Mouse (Mus musculus) kidney, adult 18-20 months (tissue): Measurements from ENCODE around the gene Tbxas1.

Experiments used
- DNase-seq: peaks from one replicate; pipeline ENCODE4 v3.0.0; 2021

The Tbxas1 gene

GRCm38 (mm10) chr6:38967988-38968387 lies 92.8 kb downstream of the Tbxas1 start:
- DNase-seq, result no peak

- no peak for DNase-seq
Measured at GRCm38 (mm10) chr6:38969944-38970740, 94.9 kb downstream of the Tbxas1 start.

DNA sequence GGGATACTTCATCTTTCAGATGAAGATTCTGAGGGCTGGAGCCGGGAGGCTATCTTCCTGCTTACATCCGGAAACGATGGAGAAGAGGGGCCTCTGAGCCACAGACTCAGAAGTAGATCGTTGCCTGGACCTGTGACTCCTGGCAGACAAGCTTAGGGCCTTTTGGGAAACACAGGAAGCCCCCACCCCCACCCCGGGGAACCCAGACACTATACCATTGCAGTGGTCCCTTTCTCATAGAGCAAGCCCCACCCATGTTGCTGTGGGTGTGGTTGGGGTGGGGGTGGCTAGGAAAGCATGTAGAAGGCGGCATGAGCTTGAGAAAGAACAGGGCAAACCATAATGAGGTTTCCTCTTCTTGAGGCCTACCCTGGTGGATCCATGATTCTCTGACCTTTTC lies 95.6 kb downstream of the Tbxas1 start:
- DNase-seq, result no peak

- no peak for DNase-seq
Measured at GRCm38 (mm10) chr6:38972826-38973225, 97.6 kb downstream of the Tbxas1 start.

DNA sequence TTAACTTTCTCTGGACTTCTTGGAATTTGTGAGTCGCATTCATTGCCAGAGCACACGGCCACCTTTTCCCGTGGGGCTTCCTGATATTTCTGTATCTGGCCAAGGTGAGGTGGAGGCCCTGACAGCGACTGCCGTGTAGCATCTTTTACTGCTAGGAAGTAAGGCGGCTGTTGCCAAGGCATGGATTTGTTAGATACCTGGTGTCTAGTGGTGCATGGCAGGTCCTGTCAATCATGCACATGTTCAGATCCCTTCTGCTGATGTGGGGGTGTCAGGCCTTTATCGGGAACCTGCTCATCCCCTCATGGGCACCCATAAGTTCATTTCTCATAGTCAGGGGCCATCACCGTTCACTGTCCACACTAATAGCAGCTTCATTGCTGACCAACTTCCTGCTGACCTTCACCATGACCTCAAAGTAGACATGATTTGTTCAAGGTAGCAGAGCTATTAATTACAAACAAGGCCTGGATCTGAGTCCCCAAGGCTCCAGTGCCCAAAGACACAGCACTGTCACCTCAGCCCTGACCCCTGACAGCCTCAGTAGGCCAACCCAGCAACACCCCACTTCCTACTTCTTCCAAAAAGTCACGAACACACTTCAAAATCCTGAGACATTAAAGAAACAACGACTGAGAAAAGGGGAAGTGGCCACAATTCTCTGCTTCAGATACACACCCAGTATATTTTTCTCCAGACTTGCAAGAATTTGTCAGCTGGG lies 98.4 kb downstream of the Tbxas1 start:
- peak; percentile 55 for DNase-seq

- peak; percentile 81 for DNase-seq
Measured at GRCm38 (mm10) chr6:38974162-38974525, 98.9 kb downstream of the Tbxas1 start.

- DNase-seq, result no peak
Measured at GRCm38 (mm10) chr6:38974536-38975268, 99.5 kb downstream of the Tbxas1 start.

DNA sequence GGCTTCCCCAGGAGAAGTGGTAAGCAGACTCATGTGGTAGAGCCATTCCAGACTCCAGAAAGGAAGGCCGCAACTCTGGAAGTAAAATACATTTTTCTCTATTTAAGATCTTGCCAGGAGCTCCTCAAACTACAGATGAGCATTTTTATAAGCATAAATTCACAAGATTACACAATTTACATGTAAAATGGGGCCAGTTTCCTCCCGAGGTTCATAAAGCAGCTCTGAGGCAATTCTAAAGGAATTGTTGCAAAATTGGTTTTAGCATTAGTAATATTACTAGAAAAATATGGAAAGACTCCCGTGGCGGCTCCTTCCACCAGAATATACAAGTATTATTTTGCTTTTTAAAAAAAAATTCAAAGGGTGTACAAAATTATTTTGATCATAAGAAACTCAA lies 100.7 kb downstream of the Tbxas1 start:
- no peak for DNase-seq

DNA sequence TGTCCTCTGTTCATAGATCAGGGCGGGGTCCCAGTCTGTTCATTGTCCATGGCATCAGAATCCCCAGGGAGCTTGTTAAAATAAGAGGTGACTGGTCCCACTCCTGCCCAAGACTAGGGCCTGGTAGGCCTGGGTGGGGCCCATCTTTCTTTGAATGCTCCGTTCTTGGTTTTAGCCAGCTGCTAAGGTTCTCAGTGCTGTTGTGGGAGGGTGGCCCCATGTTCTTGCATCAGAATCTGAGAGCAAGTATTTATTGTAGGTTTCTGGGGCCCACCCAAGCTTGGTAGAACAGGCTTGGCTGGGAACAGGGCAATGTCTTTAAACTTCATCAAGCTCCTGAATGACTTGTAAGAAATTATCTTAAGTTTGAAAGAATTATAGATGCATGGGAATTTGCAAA lies 101.2 kb downstream of the Tbxas1 start:
- DNase-seq, result no peak

DNA sequence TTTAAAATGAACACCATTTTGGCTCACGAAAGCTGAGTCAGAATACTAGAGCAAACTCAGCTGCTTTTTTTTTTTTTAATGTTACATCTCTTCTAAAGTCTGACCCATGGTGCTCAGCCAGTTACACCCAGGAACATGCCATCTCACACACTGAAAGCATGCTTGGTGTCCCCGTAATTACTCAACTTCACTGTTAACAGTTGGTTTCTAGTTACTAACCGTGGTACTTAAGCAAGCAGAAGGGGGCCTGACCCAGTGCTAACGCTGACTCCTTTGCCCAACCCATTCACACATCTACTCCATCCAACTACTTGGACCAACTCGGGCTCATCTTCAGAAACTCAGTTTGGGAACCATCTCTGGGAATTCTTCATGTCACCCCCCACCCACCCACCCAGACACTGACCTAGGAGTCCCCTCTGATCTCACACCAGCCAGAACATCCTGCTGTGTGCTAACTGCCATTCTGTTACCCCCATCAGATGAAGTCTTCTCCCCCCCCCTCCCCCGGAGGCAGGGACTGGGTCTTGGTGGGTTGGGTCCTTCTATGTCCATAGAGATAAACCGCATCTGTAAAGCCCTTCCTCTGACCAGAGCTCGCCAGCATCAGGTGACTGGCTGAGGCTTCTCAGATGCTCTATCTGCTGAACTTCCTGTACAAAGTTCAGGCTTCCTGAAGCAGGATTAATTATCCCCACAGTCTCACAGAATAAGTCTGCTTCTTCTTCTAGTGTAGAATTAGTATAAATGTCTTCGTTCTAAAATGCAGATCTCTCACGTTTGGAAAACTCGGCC lies 105.9 kb downstream of the Tbxas1 start:
- peak; percentile 35 for DNase-seq

DNA sequence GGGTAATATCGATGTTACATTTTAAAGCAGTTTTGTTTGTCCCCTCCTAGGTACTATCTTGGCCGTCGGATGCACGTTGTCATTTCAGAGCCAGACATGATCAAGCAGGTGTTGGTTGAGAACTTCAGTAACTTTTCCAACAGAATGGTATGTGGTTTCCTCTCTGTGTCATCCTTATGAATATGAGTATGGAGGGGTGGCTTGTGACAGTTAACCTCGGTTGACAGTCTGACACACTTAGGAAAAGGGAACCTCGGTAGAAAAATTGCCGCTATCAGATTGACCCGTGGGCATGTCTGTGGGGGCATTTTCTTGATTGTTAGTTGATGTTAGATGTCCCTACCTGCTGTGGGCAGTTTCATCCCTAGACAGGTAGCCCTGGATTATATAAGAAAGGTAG lies 106.9 kb downstream of the Tbxas1 start:
- no peak for DNase-seq

DNA sequence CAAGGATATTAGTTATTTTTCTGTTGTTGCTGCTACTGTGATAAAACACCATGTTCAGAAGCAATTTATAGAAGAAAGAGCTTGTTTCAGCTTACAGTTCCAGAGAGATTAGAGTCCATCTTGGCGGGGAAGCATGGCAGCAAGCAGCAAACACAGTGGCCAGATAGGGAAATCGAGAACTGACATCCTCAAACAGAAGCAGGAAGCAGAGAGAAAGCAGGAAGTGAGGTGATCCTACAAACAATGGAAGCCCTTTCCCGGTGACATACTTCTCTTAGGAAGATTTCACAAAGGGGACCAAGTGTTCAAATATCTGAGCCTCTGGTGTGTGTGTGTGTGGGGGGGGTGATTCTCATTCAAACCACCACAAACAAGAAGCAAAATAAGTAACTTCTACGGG lies 107.5 kb downstream of the Tbxas1 start:
- no peak for DNase-seq

GRCm38 (mm10) chr6:38983060-38983459 lies 107.9 kb downstream of the Tbxas1 start:
- DNase-seq, result peak; percentile 76

DNA sequence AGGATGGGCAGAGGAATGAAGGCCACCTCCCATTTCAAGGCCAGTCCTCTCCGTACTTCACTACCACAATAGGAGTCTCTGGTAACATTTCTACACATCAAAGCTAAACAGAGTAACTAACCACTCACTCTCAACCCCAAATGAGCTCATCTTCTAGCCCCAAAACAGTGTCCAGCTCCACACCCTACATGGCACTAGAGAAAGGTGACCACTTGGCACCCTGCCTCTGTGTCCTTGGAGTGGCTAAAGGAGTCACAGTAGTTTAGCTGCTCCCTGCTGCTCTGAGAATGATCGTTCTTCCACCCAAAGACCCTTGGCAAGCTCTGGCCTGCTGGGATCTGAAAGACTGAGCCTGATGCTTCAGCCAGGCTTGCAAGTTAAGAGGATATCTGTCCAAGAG lies 109.4 kb downstream of the Tbxas1 start:
- DNase-seq, result no peak

DNA sequence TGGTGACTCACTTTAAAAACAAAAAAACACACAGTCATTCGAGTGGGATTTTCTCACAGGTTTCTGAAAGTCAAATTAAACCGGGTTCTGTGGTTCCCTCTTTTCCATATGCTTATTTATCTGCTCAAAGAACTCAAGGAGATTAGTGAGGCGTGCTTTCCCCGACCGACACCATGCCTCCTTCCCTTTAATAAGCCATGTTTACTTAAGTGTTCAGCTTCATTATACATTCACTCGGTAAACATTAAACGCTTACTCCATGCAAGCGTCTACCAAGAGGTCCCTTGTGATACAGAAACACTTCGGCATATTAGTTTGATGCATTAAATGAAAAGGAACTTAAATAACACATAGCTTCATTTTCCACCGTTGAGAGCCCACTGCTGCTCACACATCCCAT lies 111.4 kb downstream of the Tbxas1 start:
- DNase-seq, result no peak

DNA sequence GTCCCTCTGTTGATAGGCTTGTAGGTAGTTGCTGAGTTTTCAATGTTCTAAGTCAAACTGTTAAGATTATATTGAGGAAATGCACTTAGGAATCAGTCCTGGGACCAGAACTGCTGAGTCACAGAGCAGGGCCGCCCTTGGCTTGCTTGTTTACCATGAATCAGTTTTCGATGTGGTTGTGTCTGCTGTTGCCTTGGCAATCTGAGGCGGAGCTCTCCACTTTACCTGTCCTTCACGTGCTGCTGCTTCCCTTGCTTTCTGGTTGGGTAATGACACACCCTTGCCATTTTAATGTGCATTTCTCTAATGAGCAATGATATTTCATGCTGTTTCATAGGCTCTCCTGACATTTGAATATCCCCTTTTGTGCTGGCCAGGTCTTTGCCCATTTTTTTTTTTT lies 116.8 kb downstream of the Tbxas1 start:
- DNase-seq, result no peak

- DNase-seq, result no peak
Measured at GRCm38 (mm10) chr6:38995774-38996173, 120.6 kb downstream of the Tbxas1 start.

DNA sequence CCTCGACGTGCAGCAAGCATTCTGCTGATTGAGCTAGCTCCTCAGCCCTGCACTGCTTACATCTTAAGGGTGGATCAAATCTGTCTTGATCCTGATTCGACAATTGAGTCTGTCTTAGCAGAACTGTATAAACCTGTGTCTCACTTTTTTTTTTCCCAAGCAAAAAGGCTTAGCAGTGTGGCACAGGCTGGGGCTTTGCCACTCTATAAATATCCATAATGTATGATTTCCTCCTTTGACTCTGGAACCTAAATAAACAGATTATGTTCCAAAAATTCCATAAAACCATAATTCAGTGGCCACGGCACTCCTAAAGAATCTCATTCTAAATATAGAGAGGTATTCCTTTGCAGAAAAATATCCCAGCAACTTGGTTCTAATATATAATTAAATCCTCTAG lies 122.6 kb downstream of the Tbxas1 start:
- DNase-seq, result no peak

GRCm38 (mm10) chr6:39003126-39003525 lies 127.9 kb downstream of the Tbxas1 start:
- no peak for DNase-seq

DNA sequence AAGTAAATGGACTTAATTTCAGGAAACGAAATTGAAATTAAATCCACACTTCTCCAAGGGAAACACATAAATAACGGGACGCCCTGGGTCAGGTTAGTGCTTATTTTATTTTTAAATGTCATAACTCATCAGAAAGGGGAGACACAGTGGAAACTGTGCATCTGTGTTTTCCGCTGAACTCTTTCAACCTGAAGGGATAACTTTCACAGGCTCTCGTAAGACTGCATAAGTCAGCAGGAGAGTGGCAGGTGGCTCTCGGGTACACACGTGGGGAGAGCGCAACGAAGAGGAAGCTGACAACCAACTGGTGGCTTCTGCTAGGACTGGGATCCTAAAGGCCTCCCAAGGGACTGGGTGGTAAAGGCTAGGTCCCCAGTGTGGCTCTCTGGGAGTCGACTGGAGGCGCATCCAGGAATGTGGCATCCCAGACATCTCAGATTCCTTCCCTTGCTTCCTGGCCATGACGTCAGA lies 128.8 kb downstream of the Tbxas1 start:
- peak; percentile 39 for DNase-seq

- DNase-seq, result no peak
Measured at GRCm38 (mm10) chr6:39005267-39005944, 130.2 kb downstream of the Tbxas1 start.

- no peak for DNase-seq
Measured at GRCm38 (mm10) chr6:39005945-39006572, 130.9 kb downstream of the Tbxas1 start.
